Mouse (Mus musculus) liver, embryonic 15.5 days (tissue): Measurements from ENCODE around the gene Tbc1d13. TPM values are rescaled to one million over a fixed set of nuclear protein-coding genes. Genes with fewer than 3 reads are reported as not detected.
A peak's percentile ranks its signal among the peaks of the same experiment; 100 is the strongest.

Experiments used
- ATAC-seq: fragments of 200-750 bp; cut with Nextera tagmentation; 2 replicates; pipeline ENCODE4 v1.8.0; 2017; ENCODE audit warnings: moderate number of reproducible peaks, mild to moderate bottlenecking, moderate library complexity; ENCODE audit not compliant: insufficient read depth
- H3K27ac ChIP-seq: fragments of 300-500 bp; sonication (generic); replicated peaks from 2 replicates; pipeline ENCODE4 v1.5.1; 2015; ENCODE audit warnings: mild to moderate bottlenecking, inconsistent platforms
- H3K27me3 ChIP-seq: fragments of 300-500 bp; sonication (generic); 2 replicates; pipeline ENCODE4 v1.6.1; 2015; ENCODE audit warnings: mild to moderate bottlenecking, inconsistent platforms
- H3K36me3 ChIP-seq: fragments of 300-500 bp; sonication (generic); replicated peaks from 2 replicates; pipeline ENCODE4 v1.6.1; 2015; ENCODE audit warnings: moderate library complexity, mild to moderate bottlenecking, inconsistent platforms
- H3K4me1 ChIP-seq: fragments of 300-500 bp; sonication (generic); replicated peaks from 2 replicates; pipeline ENCODE4 v1.6.1; 2015; ENCODE audit warnings: inconsistent platforms
- H3K4me2 ChIP-seq: fragments of 300-500 bp; sonication (generic); 2 replicates; pipeline ENCODE4 v1.6.1; 2015; ENCODE audit warnings: moderate library complexity, mild to moderate bottlenecking, inconsistent platforms
- H3K4me3 ChIP-seq: fragments of 300-500 bp; sonication (generic); replicated peaks from 2 replicates; pipeline ENCODE4 v1.5.1; 2015; ENCODE audit warnings: mild to moderate bottlenecking, inconsistent platforms
- H3K9ac ChIP-seq: fragments of 300-500 bp; sonication (generic); 2 replicates; pipeline ENCODE4 v1.6.1; 2015; ENCODE audit warnings: moderate library complexity, mild to moderate bottlenecking, inconsistent platforms
- H3K9me3 ChIP-seq: fragments of 300-500 bp; sonication (generic); replicated peaks from 2 replicates; pipeline ENCODE4 v1.6.1; 2016; ENCODE audit warnings: inconsistent platforms
- WGBS: fragments of 180-500 bp; shearing (Covaris S2); methylation state at CpG from one replicate; pipeline ENCODE4 v1.1.7; 2015; ENCODE audit warnings: mixed read lengths; ENCODE audit not compliant: insufficient replicate concordance; 5-methylcytosine and 5-hydroxymethylcytosine counted together
- polyA plus RNA-seq: library from polyadenylated mRNA; unstranded; fragments of >200 nt; fragmentation: Nextera tagmentation; extraction: Ambion mirVana; gene quantifications from 2 replicates; pipeline ENCODE4 v1.2.1, GENCODE M21; 2015

The Tbc1d13 gene
- polyA plus RNA-seq, 1 experiment from 2014 or later, result 2.0 TPM

GRCm38 (mm10) chr2:30106364-30106763, 27.2 kb upstream of the Tbc1d13 start:
- Histone ChIP-seq H3K9ac (no peak overlapping the region), H3K4me3 (no peak overlapping the region), H3K4me1 (peaks cover 17% of the 10 kb centered on the region), H3K9me3 (no peaks in the 10 kb centered on the region), H3K4me2 (no peak overlapping the region), H3K27me3 (no peaks in the 10 kb centered on the region), H3K27ac (no peak overlapping the region), H3K36me3 (peaks cover 45% of the 10 kb centered on the region)
- ATAC-seq, result no peak

GRCm38 (mm10) chr2:30107646-30108045, 25.9 kb upstream of the Tbc1d13 start:
- Histone ChIP-seq H3K27me3 (no peaks in the 10 kb centered on the region), H3K36me3 (peaks cover 40% of the 10 kb centered on the region), H3K27ac (no peak overlapping the region), H3K9me3 (no peaks in the 10 kb centered on the region), H3K4me3 (no peak overlapping the region), H3K9ac (no peak overlapping the region), H3K4me1 (peaks cover 30% of the 10 kb centered on the region), H3K4me2 (no peak overlapping the region)
- ATAC-seq, result no peak
- 84% methylated on average over 5 of the region's 5 CpGs for WGBS

DNA sequence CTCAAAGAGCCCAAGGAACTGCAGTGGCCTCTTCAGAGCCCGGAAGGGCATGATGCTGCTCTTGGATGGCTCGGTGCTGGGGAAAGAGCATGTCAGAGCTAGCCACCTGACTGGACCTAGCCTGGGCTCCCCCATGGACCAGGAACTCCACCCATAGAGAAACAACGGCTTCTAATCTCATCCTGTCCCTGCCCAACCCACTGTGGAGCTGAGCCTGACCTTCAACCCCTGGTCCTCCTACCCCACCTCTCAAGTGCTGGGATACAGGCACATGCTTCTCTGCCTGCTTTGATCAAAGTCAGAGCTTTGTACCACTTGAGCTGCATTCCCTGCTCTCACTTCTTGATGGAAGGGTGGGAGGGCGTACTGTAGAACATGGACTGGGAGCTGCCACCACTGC, 25.3 kb upstream of the Tbc1d13 start:
- WGBS, result 66% methylated on average over 4 of the region's 4 CpGs
- H3K4me3 ChIP-seq, result no peak overlapping the region
- H3K4me1 ChIP-seq, result peaks cover 36% of the 10 kb centered on the region
- H3K9ac ChIP-seq, result no peak overlapping the region
- no peaks in the 10 kb centered on the region for H3K27me3 ChIP-seq
- peaks cover 38% of the 10 kb centered on the region for H3K36me3 ChIP-seq
- ATAC-seq, result no peak
- H3K27ac ChIP-seq, result no peak overlapping the region
- H3K9me3 ChIP-seq, result no peaks in the 10 kb centered on the region
- H3K4me2 ChIP-seq, result no peak overlapping the region

- no peaks in the 10 kb centered on the region for H3K9me3 ChIP-seq
- 21% methylated on average over 2 of the region's 2 CpGs for WGBS
- H3K4me1 ChIP-seq, result peaks cover 39% of the 10 kb centered on the region
- ATAC-seq, result peak; percentile 75
- H3K27me3 ChIP-seq, result no peaks in the 10 kb centered on the region
- peaks cover 26% of the 10 kb centered on the region for H3K36me3 ChIP-seq
- no peak overlapping the region for H3K4me3 ChIP-seq
- no peak overlapping the region for H3K27ac ChIP-seq
- no peak overlapping the region for H3K4me2 ChIP-seq
- H3K9ac ChIP-seq, result no peak overlapping the region
Observed at GRCm38 (mm10) chr2:30111500-30111899, 22.0 kb upstream of the Tbc1d13 start.

GRCm38 (mm10) chr2:30112564-30112963, 21.0 kb upstream of the Tbc1d13 start:
- no peak for ATAC-seq
- H3K4me1 ChIP-seq, result peaks cover 39% of the 10 kb centered on the region
- no peaks in the 10 kb centered on the region for H3K9me3 ChIP-seq
- peaks cover 21% of the 10 kb centered on the region for H3K36me3 ChIP-seq
- no peak overlapping the region for H3K27ac ChIP-seq
- WGBS, result 29% methylated on average over 5 of the region's 5 CpGs
- H3K27me3 ChIP-seq, result no peaks in the 10 kb centered on the region
- H3K9ac ChIP-seq, result no peak overlapping the region
- no peak overlapping the region for H3K4me2 ChIP-seq
- H3K4me3 ChIP-seq, result no peak overlapping the region

DNA sequence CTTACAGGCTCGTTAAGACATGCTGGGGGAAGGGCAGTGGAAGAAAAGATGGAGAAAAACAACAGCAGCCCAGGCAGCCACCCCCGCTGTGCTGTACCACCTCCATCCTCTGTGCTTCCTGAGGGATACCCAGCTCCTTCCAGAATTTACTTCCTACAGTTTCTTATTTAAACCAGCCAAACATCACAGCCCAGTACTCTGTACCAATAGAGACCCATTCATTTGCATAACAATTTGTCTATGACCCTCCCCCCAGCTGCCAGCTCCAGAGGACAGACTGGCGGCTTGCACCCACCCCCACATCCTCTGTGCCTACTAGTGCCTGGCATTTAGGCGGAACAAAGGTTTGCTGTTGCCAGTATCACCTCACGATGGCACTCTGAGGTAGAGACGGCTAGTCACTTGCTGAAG, 13.9 kb upstream of the Tbc1d13 start:
- Histone ChIP-seq H3K4me2 (no peak overlapping the region), H3K4me1 (peaks cover 19% of the 10 kb centered on the region), H3K27me3 (no peaks in the 10 kb centered on the region), H3K36me3 (no peaks in the 10 kb centered on the region), H3K9me3 (no peaks in the 10 kb centered on the region), H3K27ac (no peak overlapping the region), H3K9ac (no peak overlapping the region), H3K4me3 (no peak overlapping the region)
- 67% methylated on average over 6 of the region's 6 CpGs for WGBS
- no peak for ATAC-seq

DNA sequence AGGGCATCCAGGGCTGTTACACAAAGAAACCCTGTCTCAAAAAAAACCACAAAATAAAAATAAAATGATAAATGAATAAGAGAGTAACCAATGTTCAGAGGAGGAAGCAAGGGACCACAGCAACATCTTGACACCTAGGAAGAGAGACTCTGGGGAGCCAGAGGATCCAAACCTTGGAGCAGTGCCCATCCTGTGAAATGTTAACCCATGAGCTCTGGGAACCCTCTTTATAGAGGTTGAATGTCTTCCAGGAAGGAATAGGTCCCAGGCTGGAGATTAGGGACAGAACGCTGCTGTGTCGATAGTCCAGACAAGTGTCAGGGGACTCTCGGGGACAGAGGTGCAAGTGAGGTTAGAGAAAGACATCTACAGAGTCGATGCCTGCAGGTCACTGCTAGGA, 13.3 kb upstream of the Tbc1d13 start:
- ATAC-seq, result no peak
- Histone ChIP-seq H3K9ac (no peak overlapping the region), H3K27me3 (no peaks in the 10 kb centered on the region), H3K9me3 (no peaks in the 10 kb centered on the region), H3K4me2 (no peak overlapping the region), H3K4me3 (no peak overlapping the region), H3K27ac (no peak overlapping the region), H3K4me1 (peaks cover 25% of the 10 kb centered on the region), H3K36me3 (no peaks in the 10 kb centered on the region)
- 78% methylated on average over 4 of the region's 4 CpGs for WGBS

DNA sequence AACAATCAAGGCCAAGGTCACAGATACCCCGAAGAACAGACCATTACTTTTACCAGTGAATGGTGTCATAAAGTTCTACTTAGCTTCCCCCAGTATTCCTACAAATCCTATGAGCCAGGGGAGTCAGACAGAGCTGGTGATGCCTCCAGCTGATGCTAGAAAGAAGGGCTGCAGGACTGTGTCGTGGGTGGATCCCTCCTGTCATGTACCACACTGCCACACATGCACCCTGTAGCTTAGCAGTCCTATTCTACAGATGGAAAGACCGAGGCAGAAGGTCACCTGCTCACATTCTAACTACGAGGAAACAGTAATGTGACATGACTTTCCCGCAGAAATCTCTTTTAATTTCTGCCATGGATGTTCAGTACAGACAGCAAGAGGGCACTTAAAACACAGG, 10.8 kb upstream of the Tbc1d13 start:
- Histone ChIP-seq H3K9me3 (no peaks in the 10 kb centered on the region), H3K9ac (peak overlapping the region; percentile 79; the same call in 1 of the 2 replicates), H3K36me3 (no peaks in the 10 kb centered on the region), H3K27me3 (no peaks in the 10 kb centered on the region), H3K4me1 (peaks cover 27% of the 10 kb centered on the region), H3K4me3 (no peak overlapping the region), H3K27ac (peak overlapping the region; percentile 91; the same call in 1 of the 2 replicates), H3K4me2 (peak overlapping the region; percentile 79)
- WGBS, result 75% methylated on average over 5 of the region's 5 CpGs
- ATAC-seq, result no peak

- Histone ChIP-seq H3K9me3 (no peaks in the 10 kb centered on the region), H3K36me3 (no peaks in the 10 kb centered on the region), H3K4me1 (peaks cover 27% of the 10 kb centered on the region), H3K27ac (peak overlapping the region; percentile 91), H3K4me2 (peak overlapping the region; percentile 79), H3K9ac (peak overlapping the region; percentile 79), H3K27me3 (no peaks in the 10 kb centered on the region), H3K4me3 (peak overlapping the region; percentile 65)
- 2% methylated on average over 43 of the region's 44 CpGs for WGBS
- ATAC-seq, result peak; percentile 50; the same call in 1 of the 2 replicates
Observed at GRCm38 (mm10) chr2:30123729-30124471, 9.6 kb upstream of the Tbc1d13 start.

- Histone ChIP-seq H3K27me3 (no peaks in the 10 kb centered on the region), H3K4me1 (peaks cover 30% of the 10 kb centered on the region), H3K9me3 (no peaks in the 10 kb centered on the region), H3K9ac (peak within 1 kb of the TSS; percentile 79), H3K4me3 (peak within 1 kb of the TSS; percentile 65), H3K4me2 (peak within 1 kb of the TSS; percentile 79), H3K36me3 (no peaks in the 10 kb centered on the region), H3K27ac (peak within 1 kb of the TSS; percentile 91)
- WGBS, result 11% methylated on average over 31 of the region's 31 CpGs
- peak; percentile 97 for ATAC-seq
Observed at GRCm38 (mm10) chr2:30124472-30125274, 8.9 kb upstream of the Tbc1d13 start, which contains the start of gene Zer1. Gene Zer1, minus strand, starts transcription at chr2:30124585.

GRCm38 (mm10) chr2:30128789-30129188, 4.8 kb upstream of the Tbc1d13 start:
- Histone ChIP-seq H3K4me2 (no peak overlapping the region), H3K4me1 (peaks cover 33% of the 10 kb centered on the region), H3K9me3 (no peaks in the 10 kb centered on the region), H3K27me3 (no peaks in the 10 kb centered on the region), H3K4me3 (no peak overlapping the region), H3K36me3 (no peaks in the 10 kb centered on the region), H3K27ac (no peak overlapping the region), H3K9ac (no peak overlapping the region)
- ATAC-seq, result no peak
- 26% methylated on average over 2 of the region's 2 CpGs for WGBS
